Mouse (Mus musculus) bone marrow macrophage, adult 2 months (primary cell): ENCODE data around the gene Myod1.

Experiments used
- CTCF ChIP-seq: IDR thresholded peaks from 2 replicates; pipeline ENCODE4 v1.5.1; 2012; ENCODE audit warnings: low read depth, mild to moderate bottlenecking, low read length, moderate library complexity
- POLR2A ChIP-seq: IDR thresholded peaks from 2 replicates; pipeline ENCODE4 v1.6.1; 2012; ENCODE audit warnings: mild to moderate bottlenecking, low read depth, low read length, borderline replicate concordance

DNA sequence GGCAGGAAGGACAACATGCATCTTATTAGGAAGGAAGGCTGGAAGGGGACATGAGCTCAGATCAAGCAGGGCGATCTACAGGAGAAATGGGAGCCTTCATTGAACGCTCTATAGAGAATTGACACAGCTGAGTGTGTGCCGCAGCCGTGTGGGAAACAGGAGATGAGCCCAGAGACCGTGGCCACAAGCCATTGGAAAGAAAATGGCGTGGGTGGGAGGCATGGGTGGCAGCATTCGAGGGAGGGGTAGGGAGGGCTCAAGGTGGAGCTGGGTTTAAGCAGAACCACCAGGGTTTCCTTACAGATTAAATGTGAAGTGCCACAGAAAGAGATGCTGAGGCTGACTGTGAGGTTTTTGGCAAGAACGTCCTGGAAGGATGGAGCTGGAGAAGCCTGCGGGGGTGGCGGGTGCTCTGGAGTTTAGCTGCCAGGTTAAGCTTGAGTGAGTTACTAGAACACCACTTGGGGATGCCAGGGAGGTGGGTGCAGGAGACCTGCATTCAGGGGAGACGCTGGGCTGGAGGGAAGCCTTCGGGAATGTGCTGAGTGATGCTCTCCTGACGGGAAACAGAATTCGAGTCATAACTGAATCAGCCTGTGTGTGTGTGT, 39.6 kb downstream of the Myod1 start:
- TF ChIP-seq CTCF (no peak), POLR2A (no peak)
